Mouse (Mus musculus): ENCODE measurements around the gene Samd4.

DNA sequence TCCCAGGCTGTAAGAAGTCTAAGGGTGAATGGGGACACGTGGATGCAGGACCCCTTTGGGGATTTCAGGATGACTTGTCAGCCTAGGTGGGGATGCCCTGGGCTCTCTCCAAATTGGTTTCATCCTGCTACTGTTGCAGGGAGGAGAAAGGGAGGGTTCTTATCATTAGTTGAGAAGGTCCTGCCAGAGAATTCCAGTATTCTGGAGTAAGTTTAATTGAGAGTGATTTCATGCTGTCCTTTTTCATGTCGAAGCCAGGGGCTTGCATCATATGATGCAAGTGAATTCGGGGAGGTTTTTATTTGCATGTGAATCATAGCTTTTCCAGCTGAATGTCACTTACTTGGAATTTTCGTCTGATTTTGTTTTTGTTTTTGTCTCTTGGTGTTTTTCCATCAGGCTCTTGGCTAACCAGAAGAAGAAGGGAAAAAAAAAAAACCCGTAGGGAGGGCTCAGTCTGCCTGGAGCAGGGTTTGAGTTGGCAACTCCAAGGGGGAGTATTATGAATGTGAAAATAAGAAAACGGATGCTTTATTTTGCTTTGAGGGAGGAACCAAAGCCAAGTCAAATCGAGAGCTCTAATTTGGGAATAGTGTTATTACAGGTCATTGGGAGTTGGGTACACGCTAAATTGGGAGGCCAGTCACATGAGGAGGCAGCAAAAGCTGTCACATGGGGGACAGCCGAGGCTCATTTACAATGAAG is 116.8 kb downstream of the Samd4 start:
- TF ChIP-seq CTCF (IDR thresholded peaks at IDR 0.05; ENCODE audit: borderline replicate concordance, insufficient read depth, low read length) (no peak), POLR2A (IDR thresholded peaks at IDR 0.05; ENCODE audit: low read depth, low read length) (no peak)
